Mouse (Mus musculus) gastrocnemius, postnatal 10 days (tissue): Measurements from ENCODE around the gene Nfia. TPM values are rescaled to one million over a fixed set of nuclear protein-coding genes. Genes with fewer than 3 reads are reported as not detected.

Experiments
- DNase-seq: peaks from one replicate; pipeline ENCODE4 v3.0.0; 2021; ENCODE audit warnings: mixed read lengths
- total RNA-seq, 2 experiments: library from RNA; stranded (reverse); gene quantifications; 2 replicates each; pipeline ENCODE4 v1.2.3; 2021

Nfia gene
- total RNA-seq, 2 experiments from 2014 or later: 111 to 124 TPM

GRCm38 (mm10) chr4:98142879-98143436, 370.4 kb downstream of the Nfia start:
- DNase-seq: no peak

GRCm38 (mm10) chr4:98150576-98150975, 378.0 kb downstream of the Nfia start:
- DNase-seq: no peak

- no peak for DNase-seq
Measured at GRCm38 (mm10) chr4:98157921-98158320, 385.4 kb downstream of the Nfia start.

- DNase-seq: no peak
Measured at GRCm38 (mm10) chr4:98166379-98166778, 393.8 kb downstream of the Nfia start.

Other genes starting within 250 kb of the Nfia start
- 1 to 10 TPM; 1.4 TPM for gene E130114P18Rik, start 5.3 kb downstream of the Nfia start, total RNA-seq